Mouse (Mus musculus) cortical plate, adult 2 months (tissue): ENCODE results near the gene Mvk. TPM values are rescaled to one million over a fixed set of nuclear protein-coding genes. Genes with fewer than 3 reads are reported as not detected.

Source experiments
- H3K27ac ChIP-seq: fragments of 200-500 bp; 2 replicates; pipeline ENCODE4 v1.5.1; 2012; ENCODE audit warnings: low read length, control low read depth, inconsistent platforms; ENCODE audit not compliant: insufficient read depth
- H3K4me1 ChIP-seq: fragments of 200-500 bp; 2 replicates; pipeline ENCODE4 v1.6.1; 2011; ENCODE audit warnings: low read length; ENCODE audit not compliant: control insufficient read depth, insufficient read depth
- H3K4me3 ChIP-seq: fragments of 200-500 bp; 2 replicates; pipeline ENCODE4 v1.5.1; 2011; ENCODE audit warnings: mild to moderate bottlenecking, low read length, control low read depth; ENCODE audit not compliant: insufficient read depth
- CTCF ChIP-seq: fragments of 200-500 bp; IDR thresholded peaks from 2 replicates; pipeline ENCODE4 v1.5.1; 2011; ENCODE audit warnings: mild to moderate bottlenecking, control low read depth, low read length; ENCODE audit not compliant: insufficient read depth; ENCODE audit errors: extremely low read depth
- POLR2A ChIP-seq: fragments of 200-500 bp; IDR thresholded peaks from 2 replicates; pipeline ENCODE4 v1.6.1; 2011; ENCODE audit warnings: mild to moderate bottlenecking, low read length, control low read depth; ENCODE audit not compliant: insufficient read depth; ENCODE audit errors: extremely low read depth
- polyA plus RNA-seq: library from polyadenylated mRNA; depleted of rRNA; stranded (reverse); fragments of >200 nt; gene quantifications from 2 replicates; pipeline ENCODE4 v1.2.3, GENCODE M21; 2012; rRNA removed

Gene Mvk
- polyA plus RNA-seq, 1 experiment, result 39.5 TPM

- TF ChIP-seq CTCF (no peak), POLR2A (no peak)
- H3K27ac ChIP-seq, result no peak overlapping the region
- H3K4me1 ChIP-seq, result no peaks in the 10 kb centered on the region
- H3K4me3 ChIP-seq, result no peak overlapping the region
Observed at GRCm38 (mm10) chr5:114505260-114506085, 61.4 kb downstream of the Mvk start.

DNA sequence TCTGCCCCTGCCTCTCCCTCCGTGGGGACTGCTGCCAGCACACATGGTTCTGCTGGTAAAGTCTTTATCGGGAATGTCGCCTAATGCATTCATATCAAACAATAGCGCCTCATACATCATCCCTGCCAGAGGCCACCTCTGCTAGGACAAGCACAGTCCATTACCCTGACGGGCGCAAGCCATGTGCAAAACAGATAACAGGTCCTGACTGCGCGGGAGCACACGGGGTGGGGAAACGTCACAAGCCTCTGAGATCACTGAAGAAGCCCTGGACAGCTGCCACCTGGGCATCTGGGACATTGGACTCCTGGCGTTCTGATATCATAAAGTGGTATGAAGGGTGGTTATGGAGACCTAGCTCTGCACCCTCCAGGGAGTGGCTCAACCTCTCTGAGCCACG, 63.3 kb downstream of the Mvk start:
- TF ChIP-seq CTCF, result no peak
- no peak for TF ChIP-seq POLR2A
- H3K4me1 ChIP-seq, result no peaks in the 10 kb centered on the region
- no peak overlapping the region for H3K27ac ChIP-seq
- no peak overlapping the region for H3K4me3 ChIP-seq

DNA sequence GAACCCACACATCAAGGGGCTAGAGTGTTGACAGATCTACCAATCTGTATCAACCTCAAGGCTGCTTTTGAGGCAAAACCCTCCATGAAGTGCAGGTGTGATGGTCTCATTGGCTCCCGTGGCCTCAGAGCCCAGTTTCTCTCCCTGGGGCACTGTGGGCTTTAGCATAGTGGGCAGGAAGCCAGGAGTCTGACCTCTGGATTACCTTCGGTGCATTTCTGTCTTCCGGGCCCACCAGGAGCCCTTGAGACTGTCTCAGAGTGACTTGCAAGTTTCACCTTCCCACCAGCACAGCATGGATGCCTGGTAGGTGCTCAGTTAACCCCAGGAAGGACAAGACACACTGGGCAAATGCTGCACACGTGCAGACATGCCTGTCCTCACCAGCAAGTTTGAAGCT, 63.9 kb downstream of the Mvk start:
- Histone ChIP-seq H3K4me3 (no peak overlapping the region), H3K4me1 (no peaks in the 10 kb centered on the region), H3K27ac (no peak overlapping the region)
- TF ChIP-seq POLR2A (no peak), CTCF (no peak)

DNA sequence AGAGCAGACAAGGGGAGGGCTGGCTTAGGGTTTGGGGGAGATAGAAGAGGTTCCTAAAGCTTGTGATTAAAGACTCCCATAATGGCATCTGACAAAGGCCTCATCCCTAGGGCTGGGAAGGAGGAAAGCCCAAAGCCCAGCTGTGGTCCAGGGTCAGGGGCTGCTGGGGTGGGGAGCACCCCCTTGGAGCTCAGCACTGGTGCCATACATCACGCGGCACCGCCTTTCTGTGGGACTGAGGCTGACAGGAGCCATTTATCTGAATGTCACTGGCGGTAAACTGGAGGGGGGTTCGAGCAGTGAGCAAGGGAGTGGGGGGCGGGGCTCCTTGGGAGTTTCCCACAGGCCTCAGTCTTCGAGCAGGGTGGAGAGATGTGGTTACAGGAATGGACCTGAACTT, 65.4 kb downstream of the Mvk start:
- Histone ChIP-seq H3K4me1 (no peaks in the 10 kb centered on the region), H3K4me3 (no peak overlapping the region), H3K27ac (no peak overlapping the region)
- TF ChIP-seq CTCF (no peak), POLR2A (no peak)

Other genes with a start within 250 kb of the Mvk start
- not detected in 2 replicates for gene Foxn4, start 170.5 kb upstream of the Mvk start, polyA plus RNA-seq
- gene Myo1h, start 155.1 kb upstream of the Mvk start, polyA plus RNA-seq, result 2.7 and 3.0 TPM in 2 replicates
- 51.9 and 53.3 TPM in 2 replicates for gene Kctd10, start 63.8 kb upstream of the Mvk start, polyA plus RNA-seq
- 77.1 and 79.2 TPM in 2 replicates for gene Ube3b, start 63.7 kb upstream of the Mvk start, polyA plus RNA-seq
- gene Mmab, start 209 bp upstream of the Mvk start, polyA plus RNA-seq, result 26.4 and 26.9 TPM in 2 replicates
- gene Fam222a, start 123.7 kb downstream of the Mvk start, polyA plus RNA-seq, result 5.2 and 7.3 TPM in 2 replicates
- 1.7 and 2.1 TPM in 2 replicates for gene Trpv4, start 214.2 kb downstream of the Mvk start, polyA plus RNA-seq
- 58.0 and 69.6 TPM in 2 replicates for gene Gltp, start 246.7 kb downstream of the Mvk start, polyA plus RNA-seq